Mouse (Mus musculus) kidney, adult 11 months (tissue): ENCODE results near the gene Myoc.
"Not testable (repeated sequence)": the region's sequence is repeated elsewhere in the genome, so short reads cannot be mapped to it uniquely, and the experiment has no call there.

ENCODE experiments used
- DNase-seq: peaks from one replicate; pipeline ENCODE4 v3.0.0; 2022

Gene Myoc

DNA sequence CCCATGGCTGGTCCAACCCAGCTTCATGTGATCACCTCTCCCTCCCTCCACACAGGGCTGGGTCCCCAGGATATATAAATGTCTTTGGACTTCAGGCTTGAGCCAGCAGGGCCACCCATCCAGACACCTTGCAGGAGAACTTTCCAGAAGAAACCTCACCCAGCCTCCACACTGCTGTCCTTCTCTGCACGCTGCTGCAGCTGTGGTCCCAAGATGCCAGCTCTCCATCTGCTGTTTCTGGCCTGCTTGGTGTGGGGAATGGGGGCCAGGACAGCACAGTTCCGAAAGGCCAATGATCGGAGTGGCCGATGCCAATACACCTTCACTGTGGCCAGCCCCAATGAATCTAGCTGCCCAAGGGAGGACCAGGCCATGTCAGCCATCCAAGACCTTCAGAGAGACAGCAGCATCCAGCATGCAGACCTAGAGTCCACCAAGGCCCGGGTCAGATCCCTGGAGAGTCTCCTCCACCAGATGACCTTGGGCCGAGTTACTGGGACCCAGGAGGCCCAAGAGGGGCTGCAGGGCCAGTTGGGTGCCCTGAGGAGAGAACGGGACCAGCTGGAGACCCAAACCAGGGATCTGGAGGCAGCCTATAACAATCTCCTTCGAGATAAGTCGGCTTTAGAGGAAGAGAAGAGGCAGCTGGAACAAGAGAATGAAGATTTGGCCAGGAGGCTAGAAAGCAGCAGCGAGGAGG is at the start of gene Myoc:
Gene Myoc, plus strand, starts transcription at position 105 of the 700 bp plus-strand sequence.
- DNase-seq, result no peak

DNA sequence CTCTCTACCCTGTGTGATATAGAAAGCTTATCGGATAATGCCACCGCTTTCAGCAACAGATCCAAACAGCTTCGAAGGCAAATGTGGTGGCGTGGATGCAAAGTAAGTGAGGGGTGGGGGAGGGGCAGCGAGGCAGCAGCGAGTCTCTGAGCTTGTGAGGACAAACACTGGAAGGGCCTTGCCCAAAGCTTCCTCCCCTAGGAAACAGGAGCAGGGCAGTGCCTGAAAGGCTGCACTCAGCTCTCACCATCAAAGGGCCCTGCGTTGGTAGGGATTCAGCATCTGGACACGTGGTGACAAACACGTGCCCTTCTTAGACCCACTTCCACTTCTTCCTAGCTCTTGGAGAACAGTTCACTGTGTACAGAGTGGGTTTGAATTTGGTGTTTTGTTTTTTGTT is 49.5 kb upstream of the Myoc start:
- no peak for DNase-seq

DNA sequence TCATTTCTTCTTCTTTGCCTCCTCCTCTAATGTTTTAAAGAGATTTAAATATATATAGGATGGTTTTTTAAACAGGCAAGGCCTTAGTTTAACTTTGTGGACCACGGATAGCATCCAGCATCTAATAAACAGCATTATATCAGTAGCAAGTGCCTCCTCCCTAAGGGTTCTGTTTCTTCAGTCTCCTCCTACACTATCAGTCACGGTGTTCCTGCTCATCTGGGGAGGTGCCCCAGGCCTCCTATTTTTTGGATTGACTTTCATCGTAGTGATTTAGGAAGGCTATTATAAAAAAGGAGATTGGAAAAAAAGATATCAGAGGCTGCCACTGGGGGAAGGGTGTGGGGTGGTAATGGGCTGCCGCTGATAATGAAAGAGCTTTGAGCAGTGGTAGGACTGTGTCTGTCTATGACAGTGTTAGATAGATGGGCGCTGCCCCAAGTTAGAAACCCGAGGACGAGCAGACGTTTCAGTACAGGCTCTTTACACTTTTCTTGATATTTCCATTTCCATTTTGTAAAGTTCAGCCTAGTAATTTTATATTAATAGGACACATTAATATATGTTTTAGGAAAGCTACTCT is 48.4 kb upstream of the Myoc start:
- DNase-seq, result no peak

DNA sequence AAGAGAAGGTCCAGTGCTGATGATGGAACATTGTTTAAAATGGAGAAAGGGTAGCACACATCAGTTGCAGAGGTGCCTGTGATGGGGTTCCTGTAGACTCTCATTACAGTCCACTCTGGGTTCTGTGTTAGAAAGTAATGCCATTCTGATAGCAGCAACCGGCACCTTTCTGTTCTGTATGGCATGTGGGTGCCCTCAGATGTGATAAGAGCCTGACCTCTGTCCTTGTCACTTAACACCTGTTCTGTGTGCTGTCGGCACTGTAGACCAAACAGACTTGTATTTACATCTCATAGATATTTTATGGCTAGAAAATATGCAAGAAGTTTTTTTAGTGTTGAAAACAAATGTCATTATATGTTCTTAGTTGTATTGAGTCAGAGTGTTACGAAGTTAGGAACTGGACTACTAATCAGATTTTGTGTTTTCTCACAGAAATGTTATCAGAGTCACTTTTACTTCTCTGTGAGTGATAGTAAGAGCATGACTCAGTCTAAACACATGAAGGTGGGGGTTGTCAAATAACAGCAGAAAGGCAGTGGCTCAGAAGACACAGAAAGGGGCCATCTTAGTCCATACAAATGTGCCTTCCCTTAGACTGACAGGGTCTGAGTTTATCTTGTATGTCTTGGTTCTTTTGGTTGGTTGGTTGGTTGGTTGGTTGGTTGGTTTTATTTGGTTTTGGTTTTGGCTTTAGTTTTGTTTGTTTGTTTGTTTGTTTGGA is 41.4 kb upstream of the Myoc start:
- no peak for DNase-seq

DNA sequence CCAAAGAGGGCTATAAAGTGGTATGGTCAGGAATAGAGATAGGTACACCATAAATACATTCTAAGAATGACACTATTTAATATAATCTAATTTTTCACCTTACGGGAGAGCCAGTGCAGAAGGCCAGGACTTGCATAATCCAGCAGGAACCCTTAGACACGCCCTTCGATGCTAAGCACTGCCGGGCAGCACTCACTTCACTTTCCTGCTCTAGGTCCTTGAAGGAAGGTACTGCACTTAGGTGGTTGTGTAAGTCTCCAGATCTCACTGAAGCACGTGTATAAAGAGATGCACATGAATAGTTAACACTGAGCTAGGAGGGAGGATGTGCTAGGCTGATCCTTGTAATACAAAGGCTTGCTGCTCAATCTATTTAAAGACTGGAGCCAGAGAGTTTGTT is 39.3 kb upstream of the Myoc start:
- no peak for DNase-seq

DNA sequence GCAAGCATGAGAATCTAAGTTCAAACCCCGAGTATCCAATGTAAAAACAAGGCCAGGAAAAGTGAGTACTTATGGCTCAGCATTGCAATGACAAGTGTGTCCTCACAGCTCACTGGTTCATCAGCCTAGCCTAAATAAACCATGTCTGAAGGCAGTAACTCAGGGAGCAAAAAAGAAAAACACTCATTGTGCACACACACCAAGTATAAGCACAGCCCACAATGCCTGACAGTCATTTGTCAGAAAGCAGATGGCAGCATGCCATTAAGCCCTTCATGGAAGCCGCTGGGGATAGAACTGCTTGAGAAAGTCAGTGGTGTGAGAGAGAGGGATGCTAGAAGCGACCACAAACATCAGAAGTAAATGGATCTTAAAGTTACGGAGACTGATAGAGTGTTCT is 37.7 kb upstream of the Myoc start:
- DNase-seq, result no peak

DNA sequence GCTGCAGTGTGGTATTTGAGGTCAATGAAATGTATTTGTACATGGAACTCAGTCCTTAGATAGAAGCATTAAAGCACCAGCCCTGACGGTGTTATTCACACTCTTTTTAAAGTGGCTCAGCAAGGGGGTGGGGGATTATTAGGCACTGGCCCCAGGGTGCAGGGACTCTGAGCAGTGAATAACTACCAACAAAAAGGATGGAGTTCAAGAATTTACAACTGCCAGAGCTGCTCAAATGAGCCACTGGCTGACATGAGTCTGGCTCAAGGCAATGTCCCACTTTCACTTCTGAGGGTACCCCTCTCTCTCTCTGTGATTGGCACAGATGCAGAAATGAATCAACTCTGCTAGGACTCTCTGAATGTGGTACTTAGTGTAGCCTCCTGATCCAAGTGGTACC is 30.8 kb upstream of the Myoc start:
- no peak for DNase-seq

DNA sequence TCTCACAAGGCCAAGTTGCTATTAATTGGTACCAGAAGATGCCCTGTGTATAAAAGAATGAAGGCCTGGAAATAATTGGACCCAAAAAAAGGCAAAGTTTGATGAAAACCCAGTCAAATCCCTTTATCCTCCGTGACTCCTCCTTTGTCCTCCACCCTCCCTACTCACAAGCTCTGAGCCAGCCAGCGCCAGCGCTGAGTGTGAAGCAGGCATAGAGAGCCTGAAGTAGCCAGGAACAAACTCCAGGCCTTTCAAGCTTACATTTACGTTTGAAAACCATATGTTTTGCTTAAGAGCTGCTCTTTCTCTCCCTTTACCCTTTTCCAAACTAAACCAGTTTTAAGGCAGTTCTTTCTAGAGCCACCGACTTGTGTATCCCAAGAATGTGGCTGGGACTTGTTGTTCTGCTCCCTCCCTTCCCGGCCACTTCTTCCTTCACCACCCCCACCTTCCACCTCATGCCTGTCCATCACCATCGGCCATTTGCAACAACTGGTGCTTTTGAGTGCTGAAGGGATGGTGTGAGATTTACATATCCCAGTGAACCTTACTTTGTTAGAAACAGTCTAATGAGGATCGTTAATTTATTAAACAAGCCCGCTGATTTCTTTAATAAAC is 29.2 kb upstream of the Myoc start:
- DNase-seq, result no peak

DNA sequence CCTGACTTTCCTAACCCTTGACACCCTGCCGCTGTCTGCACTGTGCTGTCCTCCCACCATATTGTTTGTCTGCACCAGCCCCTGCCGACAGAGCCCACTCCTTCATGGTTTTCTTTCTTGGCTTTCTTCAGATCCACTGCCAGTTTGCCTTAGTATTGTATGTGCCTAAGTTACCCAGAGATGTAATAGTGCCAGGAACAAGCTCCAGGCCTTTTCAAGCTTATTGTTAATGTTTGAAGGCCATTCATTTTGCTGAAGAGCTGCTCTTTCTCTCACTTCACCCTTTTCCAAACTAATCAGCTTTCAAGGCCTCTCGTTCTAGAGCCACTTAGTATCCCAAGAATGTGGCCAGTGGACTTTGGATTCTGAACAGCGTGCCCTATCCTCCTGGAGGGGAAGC is 27.8 kb upstream of the Myoc start:
- no peak for DNase-seq

DNA sequence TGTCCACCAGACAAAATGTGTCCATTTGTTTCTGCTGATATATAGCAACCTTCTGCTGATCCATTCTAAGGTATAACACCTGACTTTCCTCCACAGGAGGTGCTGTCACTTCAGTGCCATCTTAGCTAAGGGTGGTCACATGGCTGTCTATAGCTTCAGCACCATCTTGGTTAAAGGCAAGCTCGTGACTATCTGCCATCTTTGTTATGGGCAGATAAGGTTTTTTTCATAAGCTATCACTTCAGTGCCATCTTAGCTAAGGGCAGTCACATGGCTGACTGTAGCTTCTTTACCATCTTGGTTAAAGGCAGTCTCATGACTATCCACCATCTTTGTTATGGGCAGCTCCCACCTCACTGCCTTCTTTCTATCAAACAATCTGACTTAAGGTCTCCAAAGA is 23.4 kb upstream of the Myoc start:
- DNase-seq, result no peak

DNA sequence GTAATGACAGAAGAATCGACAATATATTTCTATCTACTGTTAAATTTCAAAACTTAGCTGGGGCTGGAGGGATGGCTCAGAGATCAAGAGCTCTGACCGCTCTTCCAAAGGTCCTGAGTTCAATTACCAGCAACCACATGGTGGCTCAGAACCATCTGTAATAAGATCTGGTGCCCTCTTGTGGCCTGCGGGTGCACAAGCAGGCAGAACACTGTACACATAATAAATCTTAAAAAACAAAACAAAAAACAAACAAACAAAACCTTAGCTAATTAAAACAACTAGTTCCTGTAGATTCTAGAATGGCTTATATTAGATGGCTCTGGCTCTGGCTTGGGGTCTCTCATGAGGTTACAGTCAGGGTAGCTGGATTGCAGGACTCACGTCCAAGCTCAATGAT is 18.5 kb upstream of the Myoc start:
- DNase-seq, result no peak

DNA sequence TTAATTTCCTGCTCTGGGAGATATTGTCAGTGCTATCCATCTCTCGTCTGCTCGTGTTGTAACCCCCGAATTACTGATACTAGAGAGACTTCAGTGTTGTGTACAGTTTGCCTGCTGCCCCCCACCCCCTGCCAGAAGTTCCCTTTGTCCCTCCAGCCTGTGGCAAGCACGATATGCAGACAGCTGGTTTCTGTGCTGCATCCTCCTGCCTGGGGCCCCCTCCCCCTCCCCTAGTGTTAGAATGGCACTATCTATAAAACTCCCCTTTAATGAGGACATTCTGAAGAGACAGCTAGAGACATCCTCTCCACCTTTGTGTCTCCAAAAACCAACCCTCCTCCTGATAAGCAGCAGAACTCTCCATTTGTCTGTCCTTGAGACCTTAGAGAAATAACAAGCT is 15.1 kb upstream of the Myoc start:
- DNase-seq, result no peak

DNA sequence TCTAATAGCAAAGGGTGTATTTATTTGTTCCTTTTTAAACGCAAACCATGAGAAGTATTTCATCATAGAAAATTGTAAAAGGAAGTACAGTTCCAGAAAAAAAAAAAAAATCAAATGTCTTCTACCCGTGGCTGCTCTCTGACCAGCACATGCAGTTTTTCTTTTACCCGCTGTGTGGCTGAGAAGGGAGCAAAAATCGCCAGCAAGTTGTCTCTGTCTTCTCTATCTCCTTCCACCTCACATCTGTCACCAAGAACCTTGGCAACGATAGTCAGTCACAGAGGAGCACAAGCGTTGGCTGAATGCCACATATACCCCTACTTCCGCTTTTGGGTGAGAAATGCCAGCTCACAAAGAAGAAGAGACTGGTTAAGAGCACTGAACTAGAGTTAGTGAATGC is 13.7 kb upstream of the Myoc start:
- DNase-seq, result no peak

DNA sequence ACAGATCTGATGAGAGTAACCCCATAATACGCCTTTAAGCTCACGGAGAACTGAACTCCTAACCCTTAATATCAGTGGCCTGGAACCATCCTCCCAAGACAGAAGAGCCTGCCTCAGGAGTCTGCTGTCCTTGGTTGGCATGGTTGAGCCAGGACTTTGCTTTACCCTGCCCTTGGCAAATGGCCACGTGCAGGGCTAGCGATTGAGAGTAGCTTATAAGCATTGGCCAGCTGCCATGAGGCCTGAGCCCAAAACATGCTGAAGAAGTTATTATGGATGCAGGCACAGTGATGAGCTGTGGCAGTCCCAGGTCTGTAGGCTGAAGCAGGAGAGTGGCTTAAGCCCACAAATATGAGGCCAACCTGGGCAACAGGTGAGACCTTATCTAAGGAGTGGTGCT is 11.1 kb upstream of the Myoc start:
- DNase-seq, result peak; percentile 28

DNA sequence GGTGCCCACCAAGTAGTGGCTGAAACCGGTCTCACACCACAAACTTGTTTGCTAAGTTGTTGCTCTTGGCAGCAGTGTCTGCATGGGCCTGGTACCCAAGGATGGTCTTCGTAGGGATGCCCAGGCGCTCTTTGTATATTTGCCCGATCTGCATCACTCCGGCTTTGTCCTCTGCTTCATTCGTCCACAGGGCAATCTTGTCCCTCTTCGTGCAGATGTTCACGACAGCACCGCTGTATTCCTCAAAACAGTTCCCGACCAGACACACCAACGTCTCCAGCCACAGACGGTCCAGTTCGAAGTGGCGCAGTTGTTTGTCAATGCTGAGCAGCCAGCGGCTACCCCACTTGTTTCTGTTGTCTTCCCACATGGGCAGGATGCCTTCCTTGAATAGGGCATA is 10.6 kb upstream of the Myoc start:
- not testable (repeated sequence) for DNase-seq

DNA sequence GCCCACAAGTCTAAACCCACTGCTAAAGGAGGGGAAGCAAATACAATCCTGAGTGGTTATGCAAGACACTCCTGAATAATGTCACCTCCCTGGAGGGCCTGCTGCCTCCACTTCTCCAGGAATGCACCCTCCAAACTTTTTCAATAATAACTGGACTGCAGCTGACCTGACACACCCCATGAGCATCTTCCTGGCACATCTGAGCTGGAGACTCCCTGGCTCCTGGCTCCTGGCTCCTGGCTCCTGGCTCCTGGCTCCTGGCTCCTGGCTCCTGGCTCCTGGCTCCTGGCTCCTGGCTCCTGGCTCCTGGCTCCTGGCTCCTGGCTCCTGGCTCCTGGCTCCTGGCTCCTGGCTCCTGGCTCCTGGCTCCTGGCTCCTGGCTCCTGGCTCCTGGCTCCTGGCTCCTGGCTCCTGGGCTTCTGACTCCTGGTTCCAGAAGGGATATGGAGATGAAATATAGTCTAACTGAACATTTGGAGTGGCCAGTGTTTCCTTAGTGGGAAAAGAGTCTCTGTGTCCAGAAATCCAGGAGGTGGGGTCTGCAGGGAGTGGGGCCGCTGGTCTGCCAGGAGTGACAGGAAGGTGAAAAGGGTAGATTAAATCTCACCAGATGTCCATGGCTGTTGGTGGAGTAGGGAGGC is 3.5 kb upstream of the Myoc start:
- DNase-seq, result peak; percentile 11

DNA sequence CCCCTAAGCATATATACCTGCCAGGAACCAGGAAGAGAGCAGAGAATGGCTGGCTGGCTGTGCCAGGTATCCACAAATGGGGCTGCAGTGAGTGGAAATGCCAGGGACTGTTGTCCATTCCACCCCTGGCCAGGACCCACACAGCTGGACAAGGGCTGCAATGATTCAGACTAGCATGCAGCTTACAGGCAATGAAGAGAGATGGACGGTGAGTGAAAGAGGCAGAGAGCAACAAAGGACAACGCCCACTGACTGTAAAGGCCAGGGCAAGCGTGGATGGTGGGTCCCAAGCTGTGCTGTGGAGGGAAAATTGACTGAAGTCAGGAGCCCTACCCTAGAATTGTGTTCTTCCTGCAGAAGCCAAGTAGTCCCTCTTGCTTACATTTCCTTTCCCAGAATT is 2.4 kb upstream of the Myoc start:
- DNase-seq, result no peak

DNA sequence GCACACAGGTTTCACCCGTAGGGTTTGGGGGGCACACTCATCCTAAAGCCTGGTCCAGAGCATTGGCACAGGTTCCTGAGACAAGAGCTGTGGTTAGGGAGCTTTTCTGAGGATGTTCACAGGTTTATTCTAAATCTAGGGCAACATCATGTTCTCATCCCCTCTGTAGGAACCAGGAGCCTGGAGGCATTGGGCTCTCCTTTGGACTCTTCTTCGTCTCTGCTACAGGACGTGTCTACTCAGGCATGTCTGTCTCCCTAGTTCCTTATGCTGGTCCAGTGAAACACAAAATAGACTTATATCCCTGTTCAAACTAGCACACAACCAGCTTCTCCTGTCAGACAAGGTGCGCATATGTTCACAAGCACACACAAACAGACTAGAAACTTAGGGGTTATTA is 420 bp upstream of the Myoc start:
- DNase-seq, result no peak

DNA sequence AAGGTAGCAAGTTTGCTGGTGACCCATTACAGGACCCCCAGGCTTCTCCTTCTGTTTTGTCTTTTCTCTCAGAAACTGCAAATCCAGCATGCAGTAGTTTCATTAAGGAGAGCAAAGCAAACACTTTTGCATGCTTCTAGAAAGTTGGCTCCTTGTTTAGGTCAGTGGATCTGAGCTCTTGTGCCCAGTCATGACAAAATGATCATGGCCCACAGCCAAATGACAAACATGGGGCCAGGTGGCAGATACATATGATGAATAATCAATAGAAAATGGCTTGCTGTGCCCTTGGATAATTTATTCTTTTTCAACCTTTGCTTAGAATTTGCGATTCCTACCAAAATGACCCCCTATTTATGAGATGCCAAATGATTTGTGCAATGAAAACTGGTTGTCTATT is 906 bp downstream of the Myoc start:
- no peak for DNase-seq

DNA sequence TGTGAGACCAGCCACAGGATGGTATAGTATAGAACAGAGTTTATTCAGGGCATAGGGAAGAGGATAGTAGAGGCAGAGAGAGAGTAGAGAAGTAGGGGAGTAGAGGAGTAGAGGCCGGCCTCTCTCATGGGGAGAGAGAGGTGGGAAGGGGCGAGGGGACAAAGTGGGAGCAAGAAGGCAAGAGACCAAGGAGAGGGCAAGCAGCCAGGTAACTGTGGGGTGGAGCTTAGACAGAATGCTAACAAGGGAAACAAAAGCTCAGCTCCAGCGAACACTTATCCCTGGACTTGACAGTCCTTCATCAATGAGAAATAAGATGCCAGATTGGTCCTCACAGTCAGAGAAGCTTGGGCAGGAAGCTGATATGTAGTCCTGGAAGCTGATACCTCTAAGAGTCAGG is 3.6 kb downstream of the Myoc start:
- no peak for DNase-seq

DNA sequence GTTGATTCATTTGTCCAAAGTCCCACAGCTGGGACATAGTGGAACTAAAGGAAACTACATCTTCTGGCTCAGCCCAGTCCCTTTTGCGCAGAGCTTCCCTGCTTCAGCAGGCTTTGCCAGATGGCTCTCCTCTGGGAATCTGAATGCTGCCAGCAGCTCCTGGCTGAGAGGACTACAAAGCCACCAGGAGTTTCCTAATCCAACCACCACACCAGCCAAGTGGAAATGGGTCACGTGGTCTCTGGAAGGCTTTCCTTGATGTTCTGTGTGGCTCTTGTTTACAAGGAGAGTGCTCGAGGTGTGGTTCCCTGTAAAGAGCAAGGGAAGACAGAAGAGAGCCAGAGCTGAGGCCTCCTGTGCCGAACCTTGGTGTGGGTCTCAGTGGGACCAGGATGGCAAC is 4.8 kb downstream of the Myoc start:
- peak; percentile 31 for DNase-seq

DNA sequence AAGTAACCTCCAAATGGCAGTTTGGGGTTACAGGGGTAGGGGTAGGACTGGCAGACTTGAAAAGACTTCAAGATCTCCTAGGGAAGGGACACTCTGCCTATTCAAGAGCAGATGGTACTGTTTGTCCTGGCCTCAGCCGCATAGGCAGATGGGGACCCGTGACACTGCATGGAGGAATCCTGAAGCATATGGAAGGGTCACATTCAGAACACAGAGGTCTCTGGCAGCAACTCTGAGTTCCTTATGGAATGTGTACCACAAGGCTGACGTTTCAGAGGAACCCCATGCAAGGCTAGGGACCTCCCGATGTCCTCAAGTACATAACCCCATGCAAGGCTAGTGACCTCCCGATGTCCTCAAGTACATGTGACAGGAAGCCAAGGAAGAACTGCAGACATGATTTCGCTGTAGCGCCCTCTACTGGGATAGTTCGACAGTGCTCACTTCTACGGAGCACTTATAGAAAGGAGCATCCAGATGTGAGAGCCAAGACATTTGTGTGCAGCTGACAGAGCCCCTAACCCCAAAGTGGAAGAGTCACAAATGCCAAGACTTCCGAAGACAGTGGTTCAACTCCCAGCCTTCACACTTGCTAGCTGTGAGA is 7.2 kb downstream of the Myoc start:
- no peak for DNase-seq

DNA sequence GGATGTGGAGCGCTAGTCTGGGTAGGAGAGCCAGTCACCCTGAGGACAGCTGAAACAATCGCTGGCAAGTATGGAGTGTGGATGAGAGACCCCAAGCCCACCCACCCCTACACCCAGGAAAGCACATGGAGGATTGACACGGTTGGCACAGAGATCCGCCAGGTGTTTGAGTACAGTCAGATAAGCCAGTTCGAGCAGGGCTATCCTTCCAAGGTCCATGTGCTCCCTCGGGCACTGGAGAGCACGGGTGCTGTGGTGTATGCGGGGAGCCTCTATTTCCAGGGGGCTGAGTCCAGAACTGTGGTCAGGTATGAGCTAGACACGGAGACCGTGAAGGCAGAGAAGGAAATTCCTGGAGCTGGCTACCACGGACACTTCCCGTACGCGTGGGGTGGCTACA is 9.5 kb downstream of the Myoc start:
- DNase-seq, result no peak
